Mouse (Mus musculus) adrenal gland, postnatal 10 days (tissue): ENCODE data around the gene Nacc2. TPM values are rescaled to one million over a fixed set of nuclear protein-coding genes. Genes with fewer than 3 reads are reported as not detected.

Experiments
- DNase-seq: peaks from one replicate; pipeline ENCODE4 v3.0.0; 2021; ENCODE audit warnings: mixed read lengths
- total RNA-seq, 2 experiments: library from RNA; stranded (reverse); gene quantifications; 2 replicates each; pipeline ENCODE4 v1.2.3; 2021

Gene Nacc2
- total RNA-seq, 2 experiments from 2014 or later: 19.9 to 31.0 TPM

GRCm38 (mm10) chr2:26139545-26140206, 16.7 kb upstream of the Nacc2 start:
- DNase-seq: no peak

DNA sequence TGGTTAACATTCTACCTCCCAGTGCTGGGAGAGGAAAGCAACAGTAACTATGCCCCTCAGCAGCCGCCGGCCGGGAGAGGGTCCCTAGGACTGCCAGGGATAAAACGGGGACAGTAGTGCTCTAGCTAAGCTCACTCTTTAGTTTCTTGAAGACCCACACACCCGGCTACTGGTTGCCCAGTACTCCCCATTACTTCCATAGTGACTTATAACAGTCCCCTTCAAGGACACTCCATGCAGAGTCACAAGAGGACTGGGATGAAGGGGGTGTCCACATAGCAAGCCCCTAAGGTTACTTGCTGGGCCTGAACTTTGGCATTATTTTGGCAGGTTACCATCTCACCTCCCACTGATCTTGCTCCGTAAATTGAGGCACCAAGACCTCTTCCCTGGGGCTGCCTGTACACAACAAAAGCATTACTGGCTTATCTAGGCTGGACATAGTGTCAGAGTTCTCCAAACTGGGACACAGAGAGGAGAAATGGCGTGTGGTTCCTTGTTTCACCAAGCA, 16.1 kb upstream of the Nacc2 start:
- DNase-seq: no peak

- DNase-seq: no peak
Observed at GRCm38 (mm10) chr2:26138252-26139033, 15.4 kb upstream of the Nacc2 start.

GRCm38 (mm10) chr2:26134591-26134990, 11.6 kb upstream of the Nacc2 start:
- no peak for DNase-seq

- DNase-seq: peak; percentile 95
Observed at GRCm38 (mm10) chr2:26132628-26133551, 9.9 kb upstream of the Nacc2 start.

GRCm38 (mm10) chr2:26131327-26131726, 8.3 kb upstream of the Nacc2 start:
- no peak for DNase-seq

DNA sequence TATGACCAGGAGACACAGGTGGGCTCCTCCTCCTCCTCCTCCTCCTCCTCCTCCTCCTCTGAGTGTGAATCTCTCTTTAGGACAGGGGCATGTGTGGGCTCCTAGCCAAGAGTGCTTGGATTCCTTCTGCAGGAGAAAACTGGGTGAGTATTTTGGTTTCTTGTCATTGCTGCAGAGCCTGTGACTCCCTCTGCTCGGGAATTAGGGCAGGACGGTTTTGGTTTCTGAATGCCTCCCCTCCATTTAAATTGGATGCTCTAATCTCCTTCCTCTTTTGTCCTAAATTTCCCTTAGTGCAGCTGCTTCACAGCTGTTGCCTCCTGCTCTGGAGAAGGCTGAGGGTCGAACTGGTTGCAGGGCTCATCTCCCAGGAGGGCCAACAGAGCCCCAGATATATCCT, 6.9 kb upstream of the Nacc2 start:
- DNase-seq: no peak

DNA sequence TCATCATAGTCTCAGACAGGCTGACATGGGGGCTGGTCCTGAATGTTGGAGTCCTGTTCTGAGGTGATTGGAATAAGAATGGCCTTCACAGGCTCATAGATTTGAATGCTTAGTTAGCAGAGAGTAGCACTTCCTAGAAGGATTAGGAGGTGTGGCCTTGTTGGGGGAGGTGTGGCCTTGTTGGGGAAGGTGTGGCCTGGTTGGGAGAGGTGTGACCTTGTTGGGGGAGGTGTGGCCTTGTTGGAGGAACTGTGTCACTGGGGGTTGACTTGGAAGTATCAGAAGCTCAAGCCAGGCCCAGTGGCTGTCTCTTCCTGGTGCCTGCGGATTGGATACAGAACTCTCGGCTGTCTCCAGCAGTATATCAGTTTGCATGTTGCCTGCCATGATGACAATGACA, 6.3 kb upstream of the Nacc2 start:
- no peak for DNase-seq

DNA sequence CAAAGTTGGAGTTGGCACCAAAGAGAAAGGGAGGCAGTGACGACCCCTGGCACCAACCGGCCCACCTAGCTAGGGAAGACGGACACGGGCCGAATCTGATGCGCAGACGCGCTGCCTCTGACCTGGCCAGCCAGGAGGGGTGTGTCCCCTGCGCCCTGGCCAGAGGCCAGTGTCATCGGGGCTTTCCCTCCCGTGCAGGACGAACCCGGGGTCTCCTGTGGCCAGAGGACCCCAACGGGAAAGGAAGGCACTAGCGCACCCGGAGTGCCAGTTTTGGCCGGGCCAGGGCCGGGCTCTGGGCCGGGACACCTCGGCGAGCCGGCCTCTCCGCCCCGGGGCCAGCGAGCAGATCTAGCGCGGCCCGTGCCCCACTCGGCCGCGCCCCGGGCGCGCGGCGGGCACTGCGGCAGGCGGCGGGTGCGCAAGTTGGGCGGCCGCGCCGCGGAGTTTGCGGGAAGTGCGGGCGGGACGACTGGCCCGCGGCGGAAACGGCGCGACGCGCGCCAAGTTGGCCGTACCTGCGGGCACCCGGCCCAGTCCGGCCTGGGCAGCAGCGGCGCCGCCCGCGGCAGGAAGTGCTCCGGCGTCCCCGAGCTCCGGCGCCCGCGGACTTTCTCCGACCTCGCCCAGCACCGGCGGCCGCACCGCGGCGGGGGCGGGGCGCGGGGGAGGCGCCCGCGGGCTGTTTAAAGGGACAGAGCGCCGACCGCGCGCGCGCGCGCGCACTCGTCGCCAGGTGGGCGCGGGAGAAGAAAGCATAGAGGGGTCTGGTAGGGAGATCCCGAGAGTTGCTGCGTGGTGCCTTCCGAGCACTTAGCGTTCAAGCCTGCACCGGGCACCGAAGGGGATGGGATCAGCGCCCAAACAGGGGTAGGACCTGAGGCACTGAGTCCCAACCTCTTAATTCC, 595 bp downstream of the Nacc2 start:
- peak; percentile 85 for DNase-seq

- no peak for DNase-seq
Observed at GRCm38 (mm10) chr2:26121541-26122083, 1.4 kb downstream of the Nacc2 start.

- DNase-seq: no peak
Observed at GRCm38 (mm10) chr2:26119626-26120025, 3.4 kb downstream of the Nacc2 start.

DNA sequence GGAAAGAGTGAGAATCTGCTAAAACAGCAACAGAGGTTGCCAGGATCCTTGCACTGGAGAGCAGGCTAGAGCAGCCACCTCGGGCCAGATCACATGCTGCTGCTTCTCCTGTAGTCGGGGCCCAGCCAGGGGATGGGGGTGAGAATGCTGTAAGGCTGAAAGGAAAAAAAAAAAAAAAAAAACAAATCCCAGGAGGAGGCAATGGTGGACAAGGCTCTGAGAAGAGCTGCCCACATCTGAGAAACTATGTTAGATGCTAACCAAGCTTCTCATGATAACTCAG, 3.8 kb downstream of the Nacc2 start:
- DNase-seq: no peak

- peak; percentile 61 for DNase-seq
Observed at GRCm38 (mm10) chr2:26118584-26119309, 4.3 kb downstream of the Nacc2 start.

DNA sequence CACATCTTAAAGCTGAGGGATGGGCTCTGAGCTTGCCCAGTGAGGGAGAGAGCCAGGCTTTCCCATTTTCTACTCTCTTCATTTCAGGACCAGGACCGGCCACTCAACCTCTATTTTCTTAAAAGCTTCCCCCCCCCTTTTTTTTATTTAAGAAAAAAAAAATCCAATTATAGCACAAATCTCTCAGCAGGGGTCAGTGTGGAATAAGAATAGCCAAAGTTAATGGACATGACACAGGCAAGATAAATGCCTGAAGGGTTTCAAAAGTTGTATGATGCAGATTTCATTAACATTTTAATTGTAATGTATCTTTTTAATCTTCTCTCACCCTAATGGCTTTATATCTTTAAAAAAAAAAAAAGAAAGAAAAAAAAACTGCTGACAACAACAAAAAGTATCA, 5.4 kb downstream of the Nacc2 start:
- no peak for DNase-seq

- DNase-seq: no peak
Observed at GRCm38 (mm10) chr2:26116550-26116949, 6.5 kb downstream of the Nacc2 start.

GRCm38 (mm10) chr2:26115215-26115614, 7.8 kb downstream of the Nacc2 start:
- DNase-seq: no peak

GRCm38 (mm10) chr2:26108237-26108636, 14.8 kb downstream of the Nacc2 start:
- DNase-seq: no peak

GRCm38 (mm10) chr2:26107011-26107410, 16.0 kb downstream of the Nacc2 start:
- DNase-seq: no peak

DNA sequence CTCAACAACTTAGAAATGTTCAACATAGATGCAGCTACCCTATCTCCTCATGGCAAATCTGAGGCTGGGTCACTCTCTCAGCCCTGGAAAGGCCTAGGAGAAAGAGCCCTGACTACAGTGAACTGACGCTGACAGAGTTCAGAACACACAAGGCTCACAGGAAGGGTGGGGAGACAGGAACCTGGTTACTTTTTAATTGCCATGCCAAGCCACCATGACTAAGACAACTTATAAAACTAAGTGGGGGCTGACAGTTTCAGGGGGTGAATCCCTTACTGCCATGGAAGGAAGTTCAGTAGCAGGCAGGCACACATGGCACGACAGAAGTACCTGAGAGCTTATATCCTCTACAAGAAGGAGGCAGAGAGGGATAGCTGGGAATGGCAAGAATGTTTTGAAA, 16.8 kb downstream of the Nacc2 start:
- DNase-seq: no peak

GRCm38 (mm10) chr2:26100296-26100695, 22.7 kb downstream of the Nacc2 start:
- DNase-seq: no peak

GRCm38 (mm10) chr2:26099851-26100250, 23.2 kb downstream of the Nacc2 start:
- DNase-seq: no peak
